Mouse (Mus musculus): Measurements from ENCODE around the gene Itgb3. TPM values are rescaled to one million over a fixed set of nuclear protein-coding genes. Genes with fewer than 3 reads are reported as not detected.

Gene Itgb3
- total RNA-seq, 2 experiments from 2014 or later, result 12.6 to 14.7 TPM

DNA sequence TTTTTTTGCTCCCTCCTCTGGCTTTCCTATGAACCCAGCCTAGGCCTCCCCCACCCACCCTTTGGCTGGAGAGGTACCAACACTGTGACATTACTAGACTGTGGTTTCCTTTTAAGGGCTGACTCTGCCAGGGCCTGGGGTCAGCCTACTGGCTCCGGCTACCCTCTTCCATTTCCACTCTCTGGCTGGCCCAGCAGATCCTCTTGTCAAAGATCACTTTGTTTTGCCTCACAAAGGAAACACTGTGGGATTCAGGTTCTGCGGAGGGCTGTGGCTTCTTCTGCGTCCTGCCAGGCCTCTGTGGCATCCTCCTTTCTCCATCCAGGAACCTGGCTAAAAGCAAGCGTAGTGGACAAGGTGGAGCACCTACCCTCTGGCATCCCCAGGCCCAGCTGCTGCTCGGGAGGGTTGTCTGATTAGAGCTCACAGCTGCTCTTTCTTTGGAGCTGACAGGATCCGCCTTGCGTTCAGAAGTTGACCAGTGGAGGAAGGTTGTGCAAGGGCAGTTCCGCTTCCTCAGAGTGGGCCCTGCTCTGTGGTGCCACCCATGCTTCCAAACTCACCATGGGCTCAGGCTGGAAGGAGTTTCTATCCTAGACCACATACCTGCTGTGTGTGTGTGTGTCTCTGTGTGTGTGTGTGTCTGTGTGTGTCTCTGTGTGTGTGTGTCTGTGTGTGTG is 39.5 kb downstream of the Itgb3 start:
- no peak for DNase-seq (ENCODE audit: low spot score in 2 of 2)

DNA sequence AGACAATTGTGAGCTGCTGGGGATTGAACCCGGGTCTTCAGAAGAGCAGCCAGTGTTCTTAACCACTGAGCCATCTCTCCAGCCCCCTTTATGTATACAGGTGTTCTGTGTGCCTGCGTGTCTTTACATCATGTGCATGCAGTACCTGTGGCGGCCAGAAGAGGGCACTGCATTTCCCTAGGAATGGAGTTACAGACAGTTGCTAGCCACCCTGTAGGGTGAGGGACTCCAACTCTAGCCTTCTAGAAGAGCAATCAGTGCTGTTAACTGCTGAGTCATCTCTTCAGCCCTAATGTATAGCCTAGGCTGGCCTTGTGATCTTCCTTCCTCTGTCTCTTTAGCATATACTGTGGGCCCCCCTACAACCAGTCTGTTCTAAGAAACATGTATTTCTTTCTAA is 40.8 kb downstream of the Itgb3 start:
- DNase-seq (ENCODE audit: low spot score in 2 of 2), result peak in 1 of 2 experiments; percentile 49

DNA sequence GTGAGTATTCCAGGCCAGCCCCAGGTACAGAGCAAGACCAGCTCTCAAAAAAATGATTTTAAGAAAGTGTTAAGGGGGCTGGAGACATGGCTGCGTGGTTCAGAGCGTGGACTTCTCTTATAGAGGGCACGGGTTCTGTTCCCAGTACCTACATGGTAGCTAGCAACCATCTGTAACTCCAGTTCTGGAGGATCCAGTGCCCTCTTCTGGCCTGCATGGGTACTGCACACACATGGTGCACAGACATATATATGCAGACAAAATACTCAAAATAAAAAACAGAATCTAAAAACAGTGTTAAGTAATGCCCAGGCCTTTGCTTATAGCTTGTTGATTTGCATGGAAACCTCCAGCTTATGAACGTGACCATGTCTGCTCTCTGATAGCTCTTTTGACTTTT is 52.8 kb downstream of the Itgb3 start:
- DNase-seq (ENCODE audit: low spot score in 2 of 2), result no peak

DNA sequence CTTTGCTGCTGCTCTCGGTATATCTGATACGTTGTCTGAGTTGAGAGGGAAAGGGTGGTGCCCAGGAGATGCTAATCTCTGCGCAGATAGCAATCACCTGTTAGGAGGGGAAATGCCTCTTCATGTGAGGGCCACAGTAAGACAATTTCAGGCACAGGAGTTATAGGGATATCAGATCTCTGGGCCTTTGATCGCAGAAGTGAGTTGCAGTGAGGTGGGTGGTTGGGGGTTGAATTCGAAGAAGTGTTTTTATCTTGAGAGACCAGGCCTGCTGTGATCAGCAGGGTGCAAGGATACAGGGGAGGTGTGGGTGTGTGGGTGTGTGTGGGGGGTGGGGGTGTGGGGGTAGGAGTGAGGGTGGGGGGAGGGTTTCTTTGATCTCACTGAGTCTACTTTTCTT is 53.3 kb downstream of the Itgb3 start:
- no peak for DNase-seq (ENCODE audit: low spot score in 2 of 2)

DNA sequence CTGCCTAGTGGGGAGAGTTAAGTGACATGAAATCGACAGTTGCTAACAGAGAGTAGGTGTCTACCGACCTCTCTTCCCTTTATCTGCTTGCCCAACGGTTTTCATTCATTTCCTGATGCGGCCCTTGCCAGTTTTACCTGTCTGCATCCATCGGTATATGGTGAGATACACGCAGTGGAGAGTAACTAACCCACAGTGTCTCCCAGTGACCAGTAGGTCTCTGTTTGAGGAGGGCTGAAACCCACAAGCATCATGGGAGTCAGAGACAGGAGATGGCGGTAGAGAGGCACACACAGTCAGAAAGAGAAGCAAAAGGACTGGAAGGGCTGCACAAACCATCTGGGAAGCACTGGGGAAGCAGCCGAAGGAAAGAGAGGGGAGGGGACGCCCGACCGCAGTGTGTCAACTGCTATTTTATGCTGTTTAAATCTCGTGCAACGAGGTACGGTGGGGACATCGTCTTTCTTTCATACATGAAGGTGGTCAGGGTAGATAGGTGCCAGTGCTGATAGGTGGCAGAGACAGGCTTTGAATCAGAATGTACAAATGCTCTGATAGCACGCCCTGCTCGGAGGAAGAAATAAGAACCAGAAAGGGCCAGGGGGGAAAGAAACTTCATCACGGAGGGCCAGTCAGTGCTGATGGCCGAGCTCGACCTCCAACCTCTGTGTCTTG is 53.9 kb downstream of the Itgb3 start:
- no peak for DNase-seq (ENCODE audit: low spot score in 2 of 2)

DNA sequence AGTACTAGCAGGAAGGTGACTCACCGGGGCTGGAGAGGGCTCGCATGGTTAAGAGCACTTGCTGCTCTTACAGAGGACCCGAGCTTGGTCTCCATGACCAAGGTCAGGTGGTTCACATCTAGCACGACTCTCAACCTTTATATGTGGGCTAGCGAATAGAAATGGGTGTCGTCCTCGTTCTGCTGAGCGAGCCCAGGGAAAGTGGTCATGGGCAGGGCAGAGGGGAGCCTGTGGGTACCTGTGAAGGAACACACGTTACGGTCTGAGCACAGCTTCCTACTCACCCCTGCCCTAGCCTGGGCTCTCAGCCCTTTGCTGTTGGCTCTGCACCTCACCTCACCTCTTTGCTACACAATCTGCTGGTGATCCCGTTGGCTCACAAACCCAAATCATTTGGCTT is 54.8 kb downstream of the Itgb3 start:
- DNase-seq (ENCODE audit: low spot score in 2 of 2), result no peak

DNA sequence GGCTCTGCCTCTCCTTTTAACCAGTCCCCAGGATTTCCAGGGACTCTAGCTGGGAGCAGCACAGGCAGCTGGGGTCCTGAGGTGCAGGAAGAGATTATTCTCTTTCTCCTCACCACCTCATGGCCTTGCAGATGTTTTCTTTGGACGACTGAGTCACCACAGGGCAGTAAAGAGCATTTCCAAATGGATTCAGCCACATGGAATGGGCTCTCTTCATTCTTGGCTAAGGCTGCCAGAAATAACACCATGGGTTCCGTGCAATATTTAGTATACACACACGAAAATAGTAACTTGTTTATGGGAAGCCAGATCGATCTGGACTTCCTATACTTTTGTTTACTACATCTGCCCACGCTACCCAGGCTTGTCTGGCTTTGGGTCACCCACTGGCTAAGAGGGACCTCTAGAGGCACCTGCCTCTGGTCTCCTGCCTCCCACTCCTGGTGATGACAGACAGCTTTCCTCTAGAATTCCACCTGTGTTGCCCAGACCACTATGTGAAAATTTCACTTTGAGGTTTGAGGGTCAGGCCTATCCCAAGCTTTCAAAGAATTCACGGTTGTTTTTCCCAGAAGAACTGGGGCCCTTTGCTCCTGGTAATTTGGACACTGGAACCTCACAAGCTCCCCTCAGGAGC is 55.6 kb downstream of the Itgb3 start:
- DNase-seq (ENCODE audit: low spot score in 2 of 2), result no peak

DNA sequence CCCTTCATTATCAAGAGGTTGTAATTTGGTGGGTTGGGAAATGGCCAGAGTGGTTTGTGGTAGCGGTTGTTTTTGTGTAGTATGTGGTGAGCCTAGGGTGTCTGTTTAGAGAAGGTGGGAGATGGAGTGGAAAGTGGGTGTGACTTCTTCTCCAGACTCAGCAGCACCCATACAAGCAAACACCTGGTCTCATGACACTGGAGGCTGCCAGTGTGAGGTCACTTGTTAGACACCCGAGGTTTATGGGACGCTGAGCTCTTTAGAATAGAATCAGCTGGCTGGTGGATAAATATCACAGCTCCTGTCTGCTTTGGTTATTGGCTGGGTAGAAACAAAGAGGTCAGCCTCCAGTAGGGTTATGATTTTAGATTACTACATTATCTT is 56.1 kb downstream of the Itgb3 start:
- DNase-seq (ENCODE audit: low spot score in 2 of 2), result no peak

DNA sequence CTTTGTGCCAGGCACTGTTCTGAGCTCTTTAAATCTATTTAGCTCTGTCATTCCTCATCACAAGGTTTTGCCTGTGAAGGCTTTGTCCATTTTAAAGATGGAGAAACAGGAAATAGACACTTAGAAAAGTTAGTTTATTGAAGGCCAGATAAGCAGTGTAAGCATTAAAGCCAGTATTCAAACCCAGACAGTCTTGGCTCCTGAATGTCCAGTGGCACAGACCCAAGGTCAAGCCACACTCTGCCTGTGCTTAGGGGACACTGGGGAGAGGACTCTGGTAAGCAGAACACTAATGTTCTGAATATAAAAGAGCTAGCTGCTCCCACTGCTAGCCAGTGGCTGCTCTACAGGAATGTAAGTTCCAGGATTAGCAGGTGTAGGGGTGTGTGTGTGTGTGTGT is 56.6 kb downstream of the Itgb3 start:
- DNase-seq (ENCODE audit: low spot score in 2 of 2), result no peak

DNA sequence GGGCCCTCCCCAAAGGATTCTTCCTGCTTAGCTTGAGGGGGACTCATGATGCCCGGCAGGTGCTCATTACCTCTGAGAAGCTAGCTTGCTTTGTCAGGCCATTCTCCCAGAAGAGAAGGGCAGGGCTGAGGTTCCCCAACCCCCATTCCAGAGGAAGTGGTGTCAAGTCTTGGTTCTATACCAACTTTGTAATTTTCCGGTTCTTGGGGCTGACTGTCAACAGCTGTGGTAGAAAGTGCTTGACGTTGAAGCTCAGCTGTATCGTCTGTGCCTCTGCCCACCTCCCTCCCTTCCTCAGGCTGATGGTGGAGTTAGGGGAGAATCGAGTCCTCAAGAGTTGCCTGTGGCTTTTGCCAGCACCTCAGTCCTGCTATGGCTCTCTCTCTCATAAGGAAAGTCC is 59.6 kb downstream of the Itgb3 start:
- no peak for DNase-seq (ENCODE audit: low spot score in 2 of 2)

DNA sequence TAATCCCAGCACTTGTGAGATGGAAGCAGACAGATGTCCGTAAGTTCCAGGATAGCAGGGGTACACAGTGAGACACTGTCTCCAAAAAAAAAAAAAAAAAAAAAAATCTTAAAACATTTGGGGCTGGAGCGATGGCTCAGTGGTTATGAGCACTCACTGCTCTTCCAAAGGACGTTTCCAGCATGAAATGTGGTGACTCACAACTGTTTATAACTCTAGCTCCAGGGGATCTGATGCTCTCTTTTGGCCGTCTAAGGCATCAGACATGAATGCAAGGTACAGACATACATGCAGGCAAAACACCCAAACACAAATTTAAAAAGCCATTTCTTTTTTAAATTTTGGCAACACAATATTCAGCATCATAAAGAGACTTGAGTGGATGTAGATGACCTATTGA is 65.6 kb downstream of the Itgb3 start:
- DNase-seq (ENCODE audit: low spot score in 2 of 2), result no peak

DNA sequence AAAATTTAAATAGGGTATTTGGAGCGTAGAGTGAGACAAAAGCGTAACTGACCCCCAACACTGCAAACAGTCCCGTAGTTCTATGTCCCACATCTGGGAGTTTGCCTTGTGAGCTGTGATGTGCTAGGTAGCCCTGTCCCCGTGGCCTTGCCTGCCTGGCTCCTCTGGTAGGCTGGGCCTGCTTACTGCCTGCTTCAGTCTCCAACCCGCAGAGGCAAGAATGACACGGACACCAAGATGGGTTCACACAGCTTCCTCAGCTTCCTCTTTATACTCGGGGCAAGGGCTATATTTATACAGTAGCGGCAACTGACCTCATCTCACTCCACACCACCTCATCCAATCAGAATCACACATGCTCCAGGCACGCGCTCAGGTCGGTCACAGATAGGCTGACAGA is 67.0 kb downstream of the Itgb3 start:
- DNase-seq (ENCODE audit: low spot score in 2 of 2), result no peak

DNA sequence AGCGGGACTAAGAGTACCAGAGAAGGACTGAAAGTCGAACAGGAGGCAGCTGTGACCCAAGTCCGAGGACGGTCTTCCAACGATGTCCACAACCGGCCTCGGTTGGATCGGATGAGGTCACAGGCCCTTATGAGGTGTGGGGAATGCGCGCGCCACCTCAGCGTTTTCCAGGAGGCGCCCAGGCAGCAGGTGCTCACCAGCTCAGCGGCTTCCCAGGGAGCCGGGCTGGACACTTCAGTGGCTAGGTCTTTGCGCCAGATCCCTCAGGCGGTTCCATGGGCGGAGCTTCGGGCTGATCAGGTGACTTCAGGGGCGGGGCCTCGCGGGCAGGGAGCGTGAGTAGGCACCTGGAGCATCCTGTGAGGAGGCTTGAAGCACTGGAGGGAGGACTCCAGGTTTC is 77.7 kb downstream of the Itgb3 start, which contains the start of gene Gm11639:
Gm11639 (plus strand) TSS at position 160 of the 400 bp plus-strand sequence.
- DNase-seq (ENCODE audit: low spot score in 2 of 2), result no peak

DNA sequence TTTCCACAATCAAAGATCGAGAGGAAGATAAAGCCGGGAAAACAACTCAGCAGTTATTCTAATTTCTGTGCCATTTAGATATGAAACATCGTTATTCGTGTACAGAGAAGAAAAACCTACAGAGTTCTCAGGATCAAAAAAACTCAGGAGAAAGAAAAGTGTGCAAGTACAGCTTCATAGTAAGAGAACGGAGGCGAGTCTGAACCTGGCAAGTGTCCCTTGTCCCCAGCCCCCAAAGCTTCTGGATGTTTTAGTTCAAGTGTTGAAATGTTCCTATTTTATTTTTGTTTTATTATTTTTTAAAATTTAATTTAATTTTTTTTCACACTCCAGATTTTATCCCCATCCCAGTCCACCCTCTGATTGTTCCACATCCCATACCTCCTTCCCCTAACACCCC is 85.4 kb downstream of the Itgb3 start:
- DNase-seq (ENCODE audit: low spot score in 2 of 2), result no peak

DNA sequence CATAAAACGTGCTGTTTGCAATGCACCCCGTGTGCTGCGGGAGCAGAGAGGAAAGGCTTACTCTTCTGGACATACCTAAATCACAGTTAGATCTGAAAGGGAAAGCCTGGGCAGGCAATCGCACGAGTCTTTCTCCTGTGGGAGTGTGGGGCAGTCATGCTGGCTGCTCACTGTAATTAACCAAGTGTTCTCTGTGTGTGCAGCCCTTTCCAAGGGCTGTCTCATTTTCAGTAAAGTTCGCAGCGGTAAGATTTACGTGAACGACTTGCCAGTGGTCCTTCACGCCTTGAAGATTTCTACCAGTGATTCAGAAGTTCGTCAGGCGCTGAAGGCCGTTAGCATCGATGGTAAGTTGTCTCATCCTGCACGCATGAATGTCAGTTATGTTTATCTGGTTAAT is 96.3 kb downstream of the Itgb3 start:
- DNase-seq (ENCODE audit: low spot score in 2 of 2), result no peak

DNA sequence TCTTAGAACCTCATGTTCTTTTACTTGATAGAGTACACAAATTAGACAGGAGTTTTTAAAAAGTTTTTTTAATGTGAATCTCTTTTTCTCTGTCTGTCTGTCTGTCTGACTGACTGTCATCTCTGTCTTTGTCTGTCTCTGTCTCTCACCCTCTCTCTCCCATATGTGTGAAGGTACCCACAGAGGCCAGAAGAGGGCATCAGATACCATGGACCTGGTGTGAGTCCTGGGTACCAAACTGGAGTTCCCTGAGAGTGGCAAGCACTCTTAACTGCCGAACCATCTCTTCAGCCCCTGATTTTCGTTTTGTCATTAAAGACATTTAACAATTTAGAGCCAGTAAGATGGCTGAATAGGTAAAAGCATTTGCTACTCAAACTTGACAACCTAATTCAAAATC is 99.3 kb downstream of the Itgb3 start:
- no peak for DNase-seq (ENCODE audit: low spot score in 2 of 2)

Other genes starting within 250 kb of the Itgb3 start
- 10 to 100 TPM; 49.9 to 52.7 TPM for gene Kansl1, start 139.1 kb upstream of the Itgb3 start, total RNA-seq (2021)
- 10 to 100 TPM; 60.3 to 63.1 TPM for gene Cdc27, start 57.4 kb upstream of the Itgb3 start, total RNA-seq (2021)
- 1 to 10 TPM; 3.6 to 4.3 TPM for gene Myl4, start 57.3 kb upstream of the Itgb3 start, total RNA-seq (2021)
- under 1 TPM in 1 of 2 experiments, not detected in 1; 0.03 TPM for gene Gm11639, start 77.7 kb downstream of the Itgb3 start, total RNA-seq (2021)

Data from adrenal gland, adult 18-20 months (tissue).